Mouse (Mus musculus) forebrain, embryonic 13.5 days (tissue): ENCODE data around the gene Amy1. TPM values are rescaled to one million over a fixed set of nuclear protein-coding genes. Genes with fewer than 3 reads are reported as not detected.
"Not testable (repeated sequence)": the region's sequence is repeated elsewhere in the genome, so short reads cannot be mapped to it uniquely, and the experiment has no call there.

Experiments used
- ATAC-seq: fragments of 200-750 bp; cut with Nextera tagmentation; 2 replicates; pipeline ENCODE4 v1.8.0; 2017
- H3K27ac ChIP-seq: fragments of 300-500 bp; sonication (generic); 2 replicates; pipeline ENCODE4 v1.5.1; 2015; ENCODE audit warnings: inconsistent platforms, mild to moderate bottlenecking, moderate library complexity
- H3K27me3 ChIP-seq: fragments of 300-500 bp; sonication (generic); 2 replicates; pipeline ENCODE4 v1.6.1; 2015; ENCODE audit warnings: mild to moderate bottlenecking, inconsistent platforms
- H3K36me3 ChIP-seq: fragments of 300-500 bp; sonication (generic); 2 replicates; pipeline ENCODE4 v1.6.1; 2015; ENCODE audit warnings: mild to moderate bottlenecking, inconsistent platforms; ENCODE audit not compliant: poor library complexity, severe bottlenecking
- H3K4me1 ChIP-seq: fragments of 300-500 bp; sonication (generic); 2 replicates; pipeline ENCODE4 v1.6.1; 2015; ENCODE audit warnings: inconsistent platforms
- H3K4me2 ChIP-seq: fragments of 300-500 bp; sonication (generic); 2 replicates; pipeline ENCODE4 v1.6.1; 2015; ENCODE audit warnings: inconsistent platforms, mild to moderate bottlenecking, moderate library complexity
- H3K4me3 ChIP-seq: fragments of 300-500 bp; sonication (generic); 2 replicates; pipeline ENCODE4 v1.5.1; 2015; ENCODE audit warnings: mild to moderate bottlenecking, inconsistent platforms
- H3K9ac ChIP-seq: fragments of 300-500 bp; sonication (generic); 2 replicates; pipeline ENCODE4 v1.6.1; 2015; ENCODE audit warnings: mild to moderate bottlenecking, inconsistent platforms
- H3K9me3 ChIP-seq: fragments of 300-500 bp; sonication (generic); replicated peaks from 2 replicates; pipeline ENCODE4 v1.6.1; 2016; ENCODE audit warnings: inconsistent platforms
- WGBS: fragments of 180-500 bp; shearing (Covaris S2); methylation state at CpG from one replicate; pipeline ENCODE4 v1.1.7; 2015; 5-methylcytosine and 5-hydroxymethylcytosine counted together
- polyA plus RNA-seq: library from polyadenylated mRNA; unstranded; fragments of >200 nt; fragmentation: Nextera tagmentation; extraction: Ambion mirVana; gene quantifications from 2 replicates; pipeline ENCODE4 v1.2.1, GENCODE M21; 2015

Amy1 gene
- 5.0 and 5.7 TPM in 2 replicates for polyA plus RNA-seq

- H3K27ac ChIP-seq, result no peak within 1 kb of the TSS
- peaks cover 26% of the 10 kb centered on the region for H3K36me3 ChIP-seq
- H3K4me1 ChIP-seq, result no peaks in the 10 kb centered on the region
- H3K4me2 ChIP-seq, result no peak within 1 kb of the TSS
- ATAC-seq, result no peak
- no peak within 1 kb of the TSS for H3K4me3 ChIP-seq
- WGBS, result 97% methylated on average over 2 of the region's 2 CpGs
- no peaks in the 10 kb centered on the region for H3K9me3 ChIP-seq
- H3K9ac ChIP-seq, result no peak within 1 kb of the TSS
- H3K27me3 ChIP-seq, result no peaks in the 10 kb centered on the region
Observed at GRCm38 (mm10) chr3:113606599-113606998, at the start of gene Amy1. Gene Amy1, minus strand, starts transcription at chr3:113606699.

- Histone ChIP-seq H3K4me3 (no peak overlapping the region), H3K9me3 (no peaks in the 10 kb centered on the region), H3K27me3 (no peaks in the 10 kb centered on the region), H3K36me3 (no peaks in the 10 kb centered on the region), H3K27ac (no peak overlapping the region), H3K4me1 (no peaks in the 10 kb centered on the region), H3K4me2 (no peak overlapping the region), H3K9ac (no peak overlapping the region)
- 82% methylated on average over 3 of the region's 3 CpGs for WGBS
- no peak for ATAC-seq
Observed at GRCm38 (mm10) chr3:113654335-113654734, 47.8 kb upstream of the Amy1 start.

GRCm38 (mm10) chr3:113651386-113651785 is 44.9 kb upstream of the Amy1 start:
- whole genome bisulfite sequencing, result 56% methylated on average over 3 of the region's 3 CpGs
- ATAC-seq, result peak; percentile 69
- not testable (repeated sequence) for H3K4me2 ChIP-seq, H3K4me1 ChIP-seq, H3K9ac ChIP-seq, H3K27ac ChIP-seq, H3K27me3 ChIP-seq, H3K9me3 ChIP-seq, H3K36me3 ChIP-seq, H3K4me3 ChIP-seq

- no peak overlapping the region for H3K27ac ChIP-seq
- ATAC-seq, result no peak
- H3K4me2 ChIP-seq, result no peak overlapping the region
- H3K36me3 ChIP-seq, result no peaks in the 10 kb centered on the region
- no peak overlapping the region for H3K4me3 ChIP-seq
- H3K9ac ChIP-seq, result no peak overlapping the region
- H3K9me3 ChIP-seq, result no peaks in the 10 kb centered on the region
- no peaks in the 10 kb centered on the region for H3K4me1 ChIP-seq
- H3K27me3 ChIP-seq, result no peaks in the 10 kb centered on the region
- WGBS, result 85% methylated on average over 1 of the region's 1 CpGs
Observed at GRCm38 (mm10) chr3:113639545-113639944, 33.0 kb upstream of the Amy1 start.

- no peak for ATAC-seq
- Histone ChIP-seq H3K9ac (no peak overlapping the region), H3K36me3 (no peaks in the 10 kb centered on the region), H3K9me3 (no peaks in the 10 kb centered on the region), H3K4me2 (no peak overlapping the region), H3K27ac (no peak overlapping the region), H3K27me3 (no peaks in the 10 kb centered on the region), H3K4me3 (no peak overlapping the region), H3K4me1 (peaks cover 6% of the 10 kb centered on the region)
Observed at GRCm38 (mm10) chr3:113634220-113634619, 27.7 kb upstream of the Amy1 start.

- Histone ChIP-seq H3K9ac (no peak overlapping the region), H3K27ac (no peak overlapping the region), H3K36me3 (peaks cover 3% of the 10 kb centered on the region; the same call in 1 of the 2 replicates), H3K27me3 (no peaks in the 10 kb centered on the region), H3K4me2 (no peak overlapping the region), H3K4me1 (peaks cover 11% of the 10 kb centered on the region), H3K9me3 (no peaks in the 10 kb centered on the region), H3K4me3 (no peak overlapping the region)
- ATAC-seq, result no peak
Observed at GRCm38 (mm10) chr3:113631611-113632010, 25.1 kb upstream of the Amy1 start.

- WGBS, result 16% methylated on average over 13 of the region's 13 CpGs
- H3K4me1 ChIP-seq, result peaks cover 11% of the 10 kb centered on the region
- H3K27ac ChIP-seq, result peak overlapping the region; percentile 99
- no peaks in the 10 kb centered on the region for H3K27me3 ChIP-seq
- peak; percentile 17; the same call in 1 of the 2 replicates for ATAC-seq
- peak overlapping the region; percentile 71 for H3K4me3 ChIP-seq
- no peaks in the 10 kb centered on the region for H3K9me3 ChIP-seq
- H3K9ac ChIP-seq, result peak overlapping the region; percentile 90
- H3K4me2 ChIP-seq, result peak overlapping the region; percentile 75
- peaks cover 8% of the 10 kb centered on the region; the same call in 1 of the 2 replicates for H3K36me3 ChIP-seq
Observed at GRCm38 (mm10) chr3:113630564-113630963, 24.1 kb upstream of the Amy1 start.

- Histone ChIP-seq H3K4me1 (peaks cover 11% of the 10 kb centered on the region), H3K27me3 (no peaks in the 10 kb centered on the region), H3K4me3 (peak within 1 kb of the TSS; percentile 71), H3K4me2 (peak within 1 kb of the TSS; percentile 75), H3K9me3 (no peaks in the 10 kb centered on the region), H3K36me3 (peaks cover 8% of the 10 kb centered on the region; the same call in 1 of the 2 replicates), H3K9ac (peak within 1 kb of the TSS; percentile 90), H3K27ac (peak within 1 kb of the TSS; percentile 99)
- under 1% methylated on average over 67 of the region's 70 CpGs for WGBS
- ATAC-seq, result peak; percentile 98
Observed at GRCm38 (mm10) chr3:113629606-113630359, 23.3 kb upstream of the Amy1 start, which contains the start of gene Rnpc3. Gene Rnpc3, minus strand, starts transcription at chr3:113630149.

GRCm38 (mm10) chr3:113590844-113591243 is 15.7 kb downstream of the Amy1 start:
- H3K27me3 ChIP-seq, result no peaks in the 10 kb centered on the region
- no peaks in the 10 kb centered on the region for H3K4me1 ChIP-seq
- H3K9ac ChIP-seq, result no peak overlapping the region
- ATAC-seq, result peak; percentile 41; the same call in 1 of the 2 replicates
- 27% methylated on average over 1 of the region's 1 CpGs for WGBS
- no peaks in the 10 kb centered on the region for H3K9me3 ChIP-seq
- no peak overlapping the region for H3K4me3 ChIP-seq
- peaks cover 7% of the 10 kb centered on the region; the same call in 1 of the 2 replicates for H3K36me3 ChIP-seq
- no peak overlapping the region for H3K27ac ChIP-seq
- no peak overlapping the region for H3K4me2 ChIP-seq

GRCm38 (mm10) chr3:113574578-113574977 is 31.9 kb downstream of the Amy1 start:
- no peak overlapping the region for H3K9ac ChIP-seq
- H3K27me3 ChIP-seq, result no peaks in the 10 kb centered on the region
- no peak overlapping the region for H3K27ac ChIP-seq
- no peaks in the 10 kb centered on the region for H3K9me3 ChIP-seq
- H3K4me1 ChIP-seq, result no peaks in the 10 kb centered on the region
- no peak overlapping the region for H3K4me2 ChIP-seq
- H3K4me3 ChIP-seq, result no peak overlapping the region
- no peak for ATAC-seq
- H3K36me3 ChIP-seq, result no peaks in the 10 kb centered on the region
- 86% methylated on average over 4 of the region's 4 CpGs for WGBS

GRCm38 (mm10) chr3:113574138-113574537 is 32.4 kb downstream of the Amy1 start:
- Histone ChIP-seq H3K27me3 (no peaks in the 10 kb centered on the region), H3K27ac (no peak overlapping the region), H3K4me2 (no peak overlapping the region), H3K4me3 (no peak overlapping the region), H3K36me3 (no peaks in the 10 kb centered on the region), H3K4me1 (no peaks in the 10 kb centered on the region), H3K9me3 (no peaks in the 10 kb centered on the region), H3K9ac (no peak overlapping the region)
- ATAC-seq, result no peak
- WGBS, result 81% methylated on average over 2 of the region's 2 CpGs

- Histone ChIP-seq H3K4me3 (no peak overlapping the region), H3K27ac (no peak overlapping the region), H3K9me3 (no peaks in the 10 kb centered on the region), H3K27me3 (no peaks in the 10 kb centered on the region), H3K9ac (no peak overlapping the region), H3K36me3 (peaks cover 3% of the 10 kb centered on the region; the same call in 1 of the 2 replicates), H3K4me1 (no peaks in the 10 kb centered on the region), H3K4me2 (no peak overlapping the region)
- 93% methylated on average over 3 of the region's 3 CpGs for WGBS
- ATAC-seq, result no peak
Observed at GRCm38 (mm10) chr3:113572158-113572557, 34.3 kb downstream of the Amy1 start.

- no peak overlapping the region for H3K4me3 ChIP-seq
- no peak overlapping the region for H3K4me2 ChIP-seq
- H3K9ac ChIP-seq, result no peak overlapping the region
- no peak for ATAC-seq
- H3K9me3 ChIP-seq, result no peaks in the 10 kb centered on the region
- no peaks in the 10 kb centered on the region for H3K27me3 ChIP-seq
- no peak overlapping the region for H3K27ac ChIP-seq
- H3K4me1 ChIP-seq, result no peaks in the 10 kb centered on the region
- H3K36me3 ChIP-seq, result no peaks in the 10 kb centered on the region
Observed at GRCm38 (mm10) chr3:113539692-113540091, 66.8 kb downstream of the Amy1 start.
